Mouse (Mus musculus): ENCODE data around the gene Lima1.

Lima1 gene

DNA sequence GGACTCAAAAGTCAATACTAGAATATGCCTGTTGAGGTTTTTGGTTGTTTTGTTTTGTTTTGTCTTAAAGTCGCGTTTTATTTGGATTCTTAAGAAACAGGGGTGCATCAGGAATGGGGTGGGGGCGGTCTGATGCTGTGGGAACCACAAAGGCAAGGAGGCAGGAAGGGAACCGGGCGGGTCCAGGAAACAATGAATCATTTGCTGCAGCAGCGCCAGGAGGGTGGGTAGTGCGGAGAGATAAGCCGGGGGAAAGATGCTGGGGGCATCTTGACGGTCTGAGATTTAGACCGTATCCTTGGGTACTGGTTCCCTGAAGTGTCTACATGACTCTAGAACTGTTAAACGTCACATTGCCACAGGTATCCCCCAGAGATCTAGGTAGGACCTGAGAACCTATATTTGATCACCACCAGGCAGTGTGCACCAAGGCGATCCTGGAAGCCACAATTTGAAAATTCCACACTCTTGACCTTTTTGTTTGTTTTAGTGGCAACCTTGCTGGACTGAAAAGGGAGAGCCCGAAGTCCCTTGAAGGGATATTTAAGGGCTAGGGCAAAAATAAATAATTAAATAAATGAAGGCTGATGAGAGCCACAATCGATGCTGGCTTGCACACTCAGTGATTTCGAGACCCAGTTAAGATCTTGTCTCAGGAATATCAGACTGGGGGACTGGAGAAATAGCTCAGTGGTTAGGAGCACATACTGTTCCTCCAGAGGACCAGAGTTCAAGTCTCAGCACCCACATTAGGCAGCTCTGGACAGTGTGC lies 8.6 kb downstream of the Lima1 start:
- no peak for DNase-seq (ENCODE audit: low spot score)

DNA sequence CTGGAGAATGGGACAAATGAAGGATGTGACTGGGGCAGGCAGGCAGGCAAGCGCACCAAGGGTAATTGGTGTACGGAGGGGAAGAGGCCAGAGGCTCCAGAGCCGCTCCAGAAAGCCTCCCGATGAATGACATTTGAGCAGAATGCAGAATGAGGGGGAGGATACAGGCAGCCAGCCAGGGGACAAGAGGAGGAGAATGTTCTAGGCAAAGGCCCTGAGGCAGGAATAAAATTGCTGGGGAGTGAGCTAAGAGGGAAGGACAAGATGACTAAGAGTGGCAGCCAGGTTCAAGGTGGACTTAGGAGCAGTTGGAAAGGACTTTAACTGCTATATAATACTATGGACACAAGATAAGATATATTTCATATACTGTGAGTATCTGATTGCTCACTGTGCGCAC lies 9.3 kb downstream of the Lima1 start:
- DNase-seq (ENCODE audit: low spot score): no peak

DNA sequence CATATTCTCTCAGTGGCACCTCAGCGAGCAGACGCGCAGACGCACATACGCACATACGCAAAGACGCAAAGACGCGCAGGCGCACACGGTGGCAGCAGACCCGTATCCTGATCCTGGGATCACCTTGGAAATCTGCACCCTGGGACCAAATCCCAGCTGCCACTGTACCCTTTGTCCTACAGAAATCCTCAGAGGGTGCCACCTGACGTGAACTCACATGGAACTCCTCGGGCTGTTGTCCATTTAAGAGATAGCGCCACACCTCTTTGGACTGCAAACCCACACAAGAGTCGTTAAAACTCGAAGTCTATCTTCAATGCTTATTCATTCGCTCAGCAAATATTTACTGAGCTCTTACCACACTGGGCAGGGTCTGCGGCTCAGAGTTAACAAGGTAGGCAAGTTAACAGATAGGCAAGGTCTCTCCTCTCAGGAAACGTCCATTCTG lies 9.7 kb downstream of the Lima1 start:
- no peak for DNase-seq (ENCODE audit: low spot score)

DNA sequence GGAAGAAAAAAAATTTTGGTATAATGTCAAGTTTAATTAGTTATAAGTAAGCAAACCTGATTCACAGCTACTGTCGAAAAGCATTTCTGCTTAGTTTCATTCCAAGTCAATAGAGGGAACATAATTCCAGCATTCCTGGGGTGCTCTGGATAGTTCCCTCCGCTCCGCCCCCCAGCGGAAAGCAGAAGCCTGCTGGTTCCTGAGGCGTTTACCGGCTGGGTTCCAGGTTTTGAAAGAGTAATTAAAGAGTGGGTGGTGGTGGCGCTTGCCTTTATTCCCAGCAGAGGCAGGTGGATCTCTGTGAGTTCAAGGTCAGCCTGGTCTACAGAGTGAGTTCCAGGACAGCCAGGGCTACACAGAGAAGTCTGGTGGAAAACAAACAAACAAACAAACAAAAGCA lies 10.2 kb downstream of the Lima1 start:
- DNase-seq (ENCODE audit: low spot score): no peak

DNA sequence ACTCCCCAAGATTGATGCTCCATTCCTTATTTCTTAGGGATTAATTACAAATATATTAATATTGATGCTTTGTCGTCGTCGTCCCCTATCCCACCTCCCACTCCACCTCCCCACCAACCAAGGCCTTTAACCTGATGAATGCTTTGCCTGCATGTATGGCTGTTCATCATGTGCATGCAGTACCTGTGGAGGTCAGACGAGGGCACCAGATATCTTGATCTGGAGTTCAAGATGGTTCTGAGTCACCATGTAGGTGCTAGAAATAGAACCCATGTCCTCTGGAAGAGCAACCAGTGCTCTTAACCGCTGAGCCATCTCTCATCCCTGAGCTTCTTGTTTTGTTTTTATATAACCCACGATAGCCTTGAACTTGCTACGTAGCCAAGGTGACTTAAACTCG lies 11.5 kb downstream of the Lima1 start:
- DNase-seq (ENCODE audit: low spot score): no peak

DNA sequence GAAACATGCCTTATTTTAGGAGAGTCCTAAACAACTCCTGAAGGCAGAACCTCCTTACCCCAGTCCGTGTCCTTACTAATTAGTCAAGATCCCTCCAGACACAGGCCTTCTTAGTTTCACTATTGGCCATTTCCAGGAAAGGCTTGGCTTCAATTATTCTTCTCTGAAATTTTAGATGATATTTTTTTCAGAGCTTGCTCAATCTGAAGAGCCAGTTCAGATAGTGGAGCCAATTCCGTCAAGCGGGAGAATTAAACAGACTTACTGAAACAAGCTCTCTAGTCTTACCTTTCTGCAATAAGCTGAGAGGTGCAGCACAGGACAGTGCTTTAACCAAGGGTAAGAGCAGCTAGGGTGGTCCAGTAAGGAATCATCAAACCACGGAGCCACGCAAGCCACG lies 11.9 kb downstream of the Lima1 start:
- no peak for DNase-seq (ENCODE audit: low spot score)

DNA sequence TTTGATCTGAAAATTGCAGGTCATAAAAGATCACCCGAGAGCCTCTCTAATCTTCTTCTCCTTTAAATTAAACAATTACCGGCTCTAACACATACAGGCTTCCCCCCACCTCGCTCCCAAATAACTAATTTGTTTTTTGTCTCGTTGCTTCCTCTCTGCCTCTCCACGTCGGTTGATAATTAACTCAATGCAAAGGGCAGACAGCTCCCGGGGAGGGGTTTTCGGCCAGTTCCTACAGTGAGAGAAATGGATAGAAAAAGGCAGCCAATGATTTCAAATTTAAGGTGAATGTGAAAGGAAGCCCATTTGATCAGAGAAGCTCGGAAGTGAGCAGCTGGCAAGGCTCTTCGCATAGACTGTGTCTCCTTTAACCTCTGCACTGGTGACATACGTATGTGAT lies 12.8 kb downstream of the Lima1 start:
- DNase-seq (ENCODE audit: low spot score): no peak

DNA sequence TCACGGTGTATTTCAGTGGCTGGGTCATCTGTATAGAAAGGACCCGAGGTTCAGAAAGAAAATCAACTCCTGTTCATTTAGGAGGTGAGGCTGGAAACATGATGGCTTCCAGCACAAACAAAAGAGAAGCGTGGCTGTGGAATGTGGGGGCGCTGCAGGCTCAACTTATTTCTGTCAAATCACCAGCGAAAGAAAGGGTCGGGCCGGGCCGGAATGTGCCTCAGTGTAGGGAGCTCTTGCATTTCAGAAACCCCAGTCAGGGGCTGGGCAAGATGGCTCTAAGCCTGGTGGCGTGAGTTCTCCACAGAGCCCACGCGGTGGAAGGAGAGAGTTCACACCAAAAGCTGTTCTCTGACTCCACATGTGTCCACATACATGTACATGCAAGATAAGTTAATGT lies 13.3 kb downstream of the Lima1 start:
- DNase-seq (ENCODE audit: low spot score): no peak

DNA sequence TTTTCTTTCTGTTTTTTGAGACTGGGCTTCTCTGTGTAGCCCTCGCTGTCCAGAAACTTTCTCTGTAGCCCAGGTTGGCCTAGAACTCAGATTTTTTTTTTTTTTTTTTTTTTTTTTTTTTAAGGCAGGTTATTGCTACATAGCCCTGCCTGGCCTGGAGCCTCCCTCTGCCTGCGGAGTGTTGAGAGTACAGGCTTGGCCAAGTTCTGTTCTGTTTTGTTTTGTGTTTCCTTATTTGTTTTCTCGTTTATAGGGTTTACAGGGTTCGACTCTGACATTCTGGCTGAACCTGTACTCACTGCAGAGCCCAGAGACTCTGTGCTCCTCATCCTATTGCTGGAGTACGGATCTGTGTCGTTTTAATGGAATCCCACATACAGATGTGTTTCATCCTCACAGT lies 13.7 kb downstream of the Lima1 start:
- DNase-seq (ENCODE audit: low spot score): no peak

DNA sequence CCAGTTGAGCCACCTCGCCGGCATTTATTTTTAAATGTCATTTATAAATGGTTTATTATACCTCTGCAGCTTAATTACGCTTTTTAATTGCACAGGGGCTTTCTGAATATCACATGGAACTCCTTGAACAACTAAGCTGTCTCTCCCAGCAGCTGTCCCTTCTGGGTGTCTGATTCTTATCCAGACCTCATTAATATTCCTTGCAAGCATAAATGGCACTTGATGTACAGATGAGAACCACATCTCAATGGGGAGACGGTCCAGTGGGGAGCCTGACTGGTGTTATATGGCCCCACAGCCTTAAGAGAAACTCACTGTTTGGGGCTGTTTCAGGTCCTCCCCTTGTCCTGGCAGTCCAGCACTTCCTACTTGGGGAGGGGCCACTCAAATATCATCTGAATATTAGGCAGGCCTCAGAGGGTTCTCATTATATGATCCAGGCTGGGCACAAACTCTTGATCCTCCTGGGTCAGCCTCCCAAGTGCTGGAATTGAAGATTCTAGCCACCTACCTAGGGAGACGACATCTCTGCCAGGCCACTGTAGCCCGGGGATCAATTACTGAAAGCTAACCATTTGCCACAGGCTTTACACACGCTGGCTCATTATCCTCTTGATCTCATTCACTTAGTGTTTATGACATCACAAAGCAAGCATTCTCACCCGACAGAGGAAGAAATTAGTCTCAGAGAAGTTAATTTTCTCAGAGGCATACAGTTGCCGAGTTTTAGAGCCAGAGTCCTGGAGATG lies 15.4 kb downstream of the Lima1 start:
- DNase-seq (ENCODE audit: low spot score): no peak

DNA sequence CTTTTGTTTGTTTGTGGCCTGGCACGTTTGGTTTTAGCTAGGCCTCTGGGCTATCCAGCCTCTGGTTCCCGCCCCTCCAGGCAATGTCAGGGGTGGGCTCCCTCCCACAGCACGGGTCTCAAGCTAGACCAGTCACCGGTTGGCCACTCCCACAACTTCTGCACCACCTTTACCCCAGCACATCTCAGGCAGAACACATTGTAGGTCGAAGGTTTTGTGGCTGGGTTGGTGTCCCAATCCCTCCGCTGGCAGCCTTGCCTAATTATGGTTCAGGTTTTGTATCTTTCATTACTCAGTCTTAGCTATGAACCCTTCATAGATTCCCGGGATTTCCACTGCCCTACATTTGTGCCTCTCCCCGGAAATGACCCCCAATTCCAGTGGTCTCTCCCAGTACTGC lies 17.8 kb downstream of the Lima1 start:
- DNase-seq (ENCODE audit: low spot score): no peak

DNA sequence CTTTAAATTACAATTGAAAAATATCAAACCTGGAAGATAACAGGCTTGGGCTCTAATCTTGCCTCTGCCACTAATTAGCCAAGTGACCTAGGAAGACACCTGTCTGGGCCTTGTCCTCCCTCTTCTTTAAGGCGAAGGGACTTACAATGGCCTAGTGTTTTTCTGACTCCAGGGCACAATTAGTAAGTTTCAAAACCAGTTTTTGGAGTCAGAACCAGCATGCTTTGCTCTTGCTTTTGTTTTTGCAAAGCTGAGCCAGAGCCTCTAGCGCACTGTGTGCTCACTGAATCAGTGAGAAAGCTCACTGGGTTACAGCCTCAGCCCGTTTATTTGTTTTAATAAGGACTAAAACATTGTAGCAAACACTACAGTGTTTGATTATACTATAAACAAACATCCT lies 20.1 kb downstream of the Lima1 start:
- no peak for DNase-seq (ENCODE audit: low spot score)

DNA sequence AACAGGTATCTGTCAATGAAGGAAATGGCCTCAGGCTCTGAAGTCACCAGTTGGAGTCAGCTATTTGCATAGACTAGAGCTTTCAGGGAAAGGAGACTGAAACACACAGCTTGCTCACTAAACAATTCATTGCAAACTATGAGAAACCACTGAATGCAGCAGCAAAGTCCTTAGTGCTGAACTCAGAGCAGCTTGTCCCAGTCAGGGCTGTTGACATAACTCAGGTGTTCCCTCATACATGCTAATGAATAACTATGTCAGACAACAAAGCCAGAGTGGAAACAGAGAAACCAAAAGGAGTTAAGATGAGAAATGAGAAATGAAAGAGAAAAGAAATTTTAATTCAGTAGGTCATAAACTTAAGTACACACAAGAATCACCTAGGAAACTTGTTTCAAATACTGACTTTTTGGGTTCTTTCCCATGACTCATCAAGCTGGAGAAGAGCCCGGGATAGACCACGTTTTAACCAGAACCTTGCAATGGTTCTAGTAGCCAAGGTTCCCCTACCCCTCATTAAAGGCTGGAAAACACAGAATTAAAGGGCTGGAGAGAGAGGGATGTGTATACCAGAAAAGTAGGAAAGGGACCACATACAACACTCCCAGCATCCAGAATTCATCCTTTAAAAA lies 22.5 kb downstream of the Lima1 start:
- no peak for DNase-seq (ENCODE audit: low spot score)

DNA sequence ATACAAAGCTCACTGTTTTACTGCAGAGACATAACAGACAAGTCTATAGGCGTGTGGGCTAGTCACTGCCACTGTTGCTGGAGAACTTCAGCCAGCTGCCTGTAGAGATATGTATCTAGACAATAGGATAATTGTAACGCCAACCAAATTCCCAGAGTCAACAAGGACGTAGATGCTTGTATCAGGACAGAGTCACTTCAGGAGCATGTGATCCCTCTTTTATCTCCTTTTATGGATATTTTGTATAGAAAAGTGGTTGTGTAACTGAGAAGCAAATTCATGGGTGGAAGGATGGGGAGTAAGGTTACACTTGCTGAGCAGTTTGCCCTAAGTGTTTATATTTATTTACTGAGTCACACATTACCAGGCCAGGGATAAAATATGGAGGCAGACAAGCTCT lies 25.0 kb downstream of the Lima1 start:
- DNase-seq (ENCODE audit: low spot score): no peak

DNA sequence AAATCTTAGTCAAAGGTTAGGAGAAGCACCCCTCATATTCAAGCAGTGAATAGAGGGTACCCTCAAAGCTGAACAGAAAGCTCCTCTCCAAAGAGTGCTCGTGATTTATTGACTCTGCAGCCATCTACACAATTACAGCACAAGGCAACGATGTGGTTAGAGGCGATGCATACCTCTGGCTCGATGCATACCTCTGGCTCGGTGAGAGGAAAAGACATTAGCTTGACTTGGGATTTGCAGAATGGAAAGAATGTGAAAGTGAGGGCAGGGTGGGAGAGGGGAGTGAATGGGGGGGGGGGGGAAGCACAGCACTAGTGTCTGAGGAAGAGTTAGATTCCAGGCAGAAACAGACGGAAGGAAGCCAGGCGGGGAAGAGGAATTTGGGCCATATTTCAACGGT lies 27.3 kb downstream of the Lima1 start:
- DNase-seq (ENCODE audit: low spot score): no peak

DNA sequence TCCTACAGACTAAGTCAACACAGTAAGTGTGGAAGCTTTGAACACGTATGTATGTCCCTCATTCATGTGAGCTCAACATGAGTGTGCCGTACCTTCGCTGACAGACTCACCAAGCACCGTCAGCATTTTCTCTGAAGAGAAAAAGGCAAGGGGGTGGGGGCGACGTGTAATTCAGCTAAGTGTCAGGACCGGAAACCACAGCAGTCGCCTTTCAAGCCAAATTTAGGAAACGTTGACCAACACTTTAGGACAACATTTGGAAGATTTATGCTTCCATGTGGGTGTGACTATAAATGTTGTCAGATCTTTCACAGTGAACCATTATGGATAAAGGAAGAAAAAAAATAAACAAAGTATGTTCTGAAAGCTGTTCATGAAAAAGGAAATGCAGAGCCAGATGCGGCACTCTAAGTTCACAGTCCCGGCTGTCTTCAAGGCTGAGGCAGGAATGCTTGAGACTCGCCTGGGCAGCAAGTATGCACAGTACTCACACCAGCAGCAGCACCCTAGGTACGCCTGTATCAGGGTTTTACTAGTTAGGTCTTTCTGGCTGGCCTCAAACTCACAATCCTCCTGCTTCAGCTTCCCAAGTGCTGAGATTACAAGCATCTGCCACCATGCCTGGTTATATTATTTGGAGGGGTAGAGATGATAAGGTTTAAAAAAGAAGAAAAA lies 27.9 kb downstream of the Lima1 start:
- no peak for DNase-seq (ENCODE audit: low spot score)

DNA sequence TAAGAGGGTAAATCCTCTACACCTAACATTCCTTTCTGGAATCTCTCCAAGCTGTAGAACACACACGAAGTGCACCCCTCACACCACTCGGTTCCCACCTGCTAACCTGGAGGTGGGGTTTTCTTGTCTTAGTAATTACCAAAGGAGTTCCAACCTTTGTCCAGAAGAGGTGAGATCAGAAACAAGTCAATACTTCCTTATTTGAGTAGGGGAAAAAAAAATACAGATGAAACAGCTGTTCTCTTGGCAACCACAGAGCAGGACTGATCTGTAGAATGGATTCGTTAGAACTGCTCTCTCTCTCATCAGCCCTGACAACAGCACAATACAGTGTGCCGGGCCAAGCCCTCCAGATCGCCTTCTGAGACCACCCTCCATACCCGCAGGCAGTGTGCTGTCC lies 28.6 kb downstream of the Lima1 start:
- no peak for DNase-seq (ENCODE audit: low spot score)

DNA sequence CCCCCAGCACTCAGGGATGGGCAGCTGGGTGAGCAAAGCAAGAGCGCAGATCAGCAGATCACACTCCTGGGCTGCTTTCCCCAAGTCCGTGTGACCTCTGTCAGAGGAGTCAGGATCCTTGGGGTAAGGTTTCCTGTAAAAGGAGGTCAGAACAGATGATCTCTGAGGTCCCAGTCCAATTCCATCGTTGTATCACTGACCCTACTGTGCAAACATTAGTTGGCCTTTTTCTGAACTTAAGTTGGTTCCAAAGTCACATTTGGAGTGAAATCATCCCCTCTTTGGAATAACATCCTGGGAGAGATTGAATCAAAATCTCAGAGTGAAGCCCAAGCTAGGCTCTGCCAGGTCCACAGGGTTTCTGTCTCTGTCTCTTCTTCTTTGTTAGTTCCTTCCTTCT lies 31.4 kb downstream of the Lima1 start:
- DNase-seq (ENCODE audit: low spot score): no peak

DNA sequence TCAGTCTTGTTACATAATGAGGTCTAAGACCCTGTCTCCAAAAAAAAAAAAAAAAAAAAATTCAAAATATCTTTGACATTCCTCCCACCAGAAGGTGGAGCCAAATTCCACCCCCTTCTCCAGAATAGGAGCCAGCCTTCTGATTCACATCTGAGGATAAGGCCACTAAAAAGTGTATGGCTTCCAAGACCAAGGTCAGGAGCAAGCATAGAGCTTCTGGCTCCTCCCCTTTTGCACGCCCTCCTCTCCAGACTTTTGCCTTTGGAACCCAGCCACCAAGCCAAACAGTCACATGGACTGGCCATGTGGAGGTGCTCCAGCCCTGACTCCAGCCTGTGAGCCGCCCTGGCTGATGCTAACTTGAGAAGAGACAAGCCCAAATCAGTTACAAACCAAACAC lies 35.3 kb downstream of the Lima1 start:
- DNase-seq (ENCODE audit: low spot score): no peak

DNA sequence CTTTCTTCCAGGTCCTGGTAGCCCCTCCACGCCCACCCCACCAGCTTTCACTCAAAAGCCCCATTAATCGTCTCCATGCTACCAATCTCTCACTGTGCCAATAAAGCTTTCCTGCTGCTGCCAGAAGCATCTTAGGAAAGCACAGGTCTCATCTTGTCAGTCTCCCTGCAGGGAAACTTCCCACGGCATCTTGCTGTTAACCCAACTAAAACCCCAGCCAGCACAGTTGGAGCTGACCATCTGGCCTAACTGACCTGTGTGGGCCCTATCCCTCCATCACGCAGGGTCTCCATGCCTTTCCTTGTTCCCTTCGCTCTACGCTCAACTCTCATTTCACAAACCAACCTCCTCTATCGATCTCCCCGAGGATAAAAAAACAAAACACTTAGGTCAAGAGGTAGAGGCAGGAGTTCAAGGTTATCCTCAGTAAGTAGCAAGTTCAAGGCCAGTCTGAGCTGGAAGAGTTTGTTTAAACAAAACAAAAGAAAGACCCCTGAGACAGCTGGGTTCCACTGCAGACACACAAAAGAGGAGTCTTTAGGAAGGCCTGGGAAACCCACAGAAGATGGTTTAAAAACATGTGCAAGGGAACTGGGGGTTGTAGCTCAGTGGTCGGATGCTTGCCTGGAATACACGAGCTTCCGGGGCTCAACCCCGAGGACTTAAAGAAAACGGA lies 36.0 kb downstream of the Lima1 start:
- DNase-seq (ENCODE audit: low spot score): no peak

DNA sequence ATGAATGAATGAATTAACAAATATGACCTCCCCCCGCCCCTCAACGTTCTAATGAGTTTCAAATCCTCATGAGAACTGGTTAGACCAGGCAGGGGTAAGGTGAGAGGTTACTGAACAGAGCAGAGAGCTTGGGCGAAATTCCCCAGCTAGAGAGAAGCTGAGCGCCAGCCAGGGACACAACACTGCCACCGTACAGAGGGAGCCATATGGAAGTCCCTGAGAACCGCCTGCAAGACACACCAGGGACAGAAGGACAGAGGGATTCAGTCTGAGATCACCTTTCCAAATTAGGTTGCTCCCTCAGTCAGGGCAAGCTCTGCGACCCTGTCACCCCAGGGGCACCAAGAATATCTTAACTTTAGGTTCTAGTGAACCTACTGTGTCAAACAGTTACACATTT lies 37.7 kb downstream of the Lima1 start:
- DNase-seq (ENCODE audit: low spot score): no peak

DNA sequence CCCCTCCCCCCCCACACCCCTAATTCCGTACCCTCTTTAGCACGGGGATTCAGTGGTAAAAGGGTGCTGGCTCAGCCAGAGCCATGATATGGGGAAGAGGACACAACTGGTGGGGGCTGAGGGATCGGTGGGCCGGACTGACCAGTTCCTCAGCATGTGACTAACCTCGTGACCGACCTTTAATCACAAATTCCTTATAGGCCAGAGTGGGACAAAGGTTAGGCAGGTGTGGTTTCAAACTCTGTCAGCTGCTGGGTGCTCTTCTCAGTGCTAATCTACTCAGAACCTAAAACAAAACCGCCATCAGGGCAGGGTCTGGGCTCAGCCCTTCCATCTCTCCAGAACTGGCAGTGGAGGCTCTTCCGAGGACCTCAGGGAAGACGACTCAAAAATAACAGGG lies 40.1 kb downstream of the Lima1 start:
- DNase-seq (ENCODE audit: low spot score): no peak
